Mouse (Mus musculus) hematopoietic stem cell, adult 5-6 weeks (primary cell): ENCODE results near the gene 6430550D23Rik. TPM values are rescaled to one million over a fixed set of nuclear protein-coding genes. Genes with fewer than 3 reads are reported as not detected.

Experiments used
- ATAC-seq, 2 experiments: fragments of 125-278 bp in 1 of 2; replicated peaks in 1 of 2; 2 replicates each; pipeline ENCODE4 v1.8.0; 2016 to 2017; ENCODE audit warnings: inconsistent platforms in 2 of 2, mild to moderate bottlenecking in 2 of 2, moderate number of reproducible peaks in 2 of 2, low read depth in 1 of 2, moderate TSS enrichment in 1 of 2; ENCODE audit not compliant: low FRiP score in 2 of 2, poor library complexity in 2 of 2, severe bottlenecking in 2 of 2, insufficient read depth in 1 of 2, low TSS enrichment in 1 of 2
- total RNA-seq: library from RNA; stranded (forward); fragments of 172-1452, 232-1000 nt; gene quantifications from 2 replicates; pipeline ENCODE4 v1.2.3, GENCODE M21; 2017

Gene 6430550D23Rik
- total RNA-seq, 1 experiment from 2014 or later = 0.69 TPM

DNA sequence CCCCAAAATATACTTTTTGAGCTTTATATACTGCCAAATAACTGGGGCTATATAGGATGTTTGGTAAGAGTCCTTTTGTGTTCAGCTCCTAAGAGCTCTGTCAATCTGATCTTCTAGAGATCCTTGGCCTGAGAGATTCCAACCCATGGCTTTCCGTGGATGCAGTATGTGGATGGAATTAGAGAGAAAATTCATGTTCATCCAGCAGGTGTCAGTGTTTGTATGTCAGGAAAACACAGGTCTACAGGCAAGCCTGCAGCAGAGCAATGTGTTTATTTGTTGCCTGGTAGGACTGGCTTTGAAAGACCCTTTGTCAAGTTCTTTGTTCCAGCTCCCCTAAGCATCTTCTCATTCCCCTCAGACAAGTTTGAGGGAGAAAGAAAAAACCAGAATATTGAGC is 44.8 kb downstream of the 6430550D23Rik start:
- ATAC-seq = 0 out of 4 replicates have a peak, but pooled peaks of 1 of the 2 experiments have one; percentile 12

- no peak for ATAC-seq
Observed at GRCm38 (mm10) chr2:155961862-155962261, 45.9 kb downstream of the 6430550D23Rik start.

DNA sequence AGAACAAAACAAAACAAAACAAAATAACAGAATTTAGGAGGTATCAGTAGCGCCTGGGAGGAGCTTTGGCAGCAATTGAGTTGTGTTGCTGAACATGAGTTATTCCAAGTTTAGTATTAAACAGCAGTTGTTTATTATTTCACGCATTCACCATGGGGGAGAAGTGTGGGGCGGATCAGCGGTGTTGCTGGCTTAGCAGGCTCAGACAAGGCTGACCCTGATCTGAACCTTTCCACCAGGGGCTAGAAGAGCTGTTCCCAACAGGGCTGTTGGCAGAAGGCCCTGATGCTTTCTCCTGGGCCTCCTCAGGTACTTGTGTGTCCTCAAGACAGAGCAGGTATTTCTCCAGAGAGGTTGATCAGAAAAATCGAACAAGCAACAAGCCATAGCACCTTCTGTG is 47.8 kb downstream of the 6430550D23Rik start:
- ATAC-seq = no peak

DNA sequence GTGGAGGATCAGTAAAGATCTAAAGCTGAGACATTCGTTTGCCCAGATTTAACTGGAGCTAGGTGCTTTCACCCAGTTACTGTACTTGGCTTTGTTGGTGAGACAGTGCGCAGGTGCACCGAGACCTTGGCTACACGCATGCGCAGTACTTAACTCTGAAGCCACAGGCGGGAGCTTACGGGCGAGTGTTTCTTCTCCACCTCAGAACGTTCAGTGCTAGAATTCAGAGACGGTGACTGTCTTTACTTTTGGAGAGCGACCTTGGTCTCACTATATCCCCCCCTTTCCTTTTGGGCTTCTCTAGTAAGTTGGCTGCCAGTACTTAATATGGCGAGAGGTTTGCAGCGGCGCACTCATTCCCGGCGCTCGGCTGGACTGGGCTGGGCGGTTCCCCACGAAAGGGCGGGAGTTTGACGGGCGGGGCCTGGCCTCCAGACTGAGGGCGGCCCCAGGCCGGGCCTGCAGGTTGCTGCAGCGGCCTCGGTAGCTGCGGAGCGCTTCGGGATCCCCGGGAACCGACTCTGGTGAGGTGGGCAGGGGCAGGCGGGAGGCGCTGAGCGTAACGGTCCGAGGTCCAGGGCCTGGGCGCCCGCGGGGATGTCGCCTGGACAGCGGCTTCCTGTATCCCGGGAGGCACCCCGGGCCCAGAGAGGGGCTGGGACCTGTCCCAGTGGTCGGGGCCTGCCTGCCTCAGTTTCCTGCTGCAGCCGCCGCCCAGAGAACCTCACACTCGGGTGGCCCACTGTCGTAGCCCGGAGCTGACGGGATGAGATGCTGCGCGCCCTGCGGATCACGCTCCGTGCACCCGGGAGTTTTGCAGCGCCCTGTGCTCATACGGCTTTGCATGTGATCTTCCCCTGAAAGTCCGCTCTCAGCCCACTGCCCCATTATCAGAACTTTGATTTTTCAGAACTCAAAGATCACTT is 51.4 kb downstream of the 6430550D23Rik start, which contains the start of gene Cep250:
Gene Cep250, plus strand, starts transcription at position 325 of the 926 bp plus-strand sequence.
- peak; percentile 92 to 97 for ATAC-seq

DNA sequence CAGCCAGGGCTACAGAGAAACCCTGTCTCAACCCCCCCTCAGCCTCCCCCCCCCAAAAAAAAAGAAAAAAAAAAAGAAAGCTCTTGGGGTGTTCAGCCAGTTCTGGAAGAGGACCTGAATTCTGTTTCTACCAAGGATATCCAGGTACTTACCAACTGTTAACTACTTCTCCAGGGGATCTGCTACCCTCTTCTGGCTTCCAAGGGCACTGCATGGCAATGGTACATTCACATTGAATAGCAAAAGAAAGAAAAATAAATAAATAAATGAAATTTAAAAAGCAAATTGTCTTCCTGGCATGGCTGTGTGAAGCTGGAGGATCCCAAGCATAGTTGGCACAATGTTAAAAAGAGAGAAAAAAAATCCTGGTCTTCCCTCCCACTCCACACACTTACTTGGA is 55.8 kb downstream of the 6430550D23Rik start:
- 0 out of 4 replicates have a peak, but pooled peaks of 1 of the 2 experiments have one; percentile 46 for ATAC-seq

- no peak for ATAC-seq
Observed at GRCm38 (mm10) chr2:155949362-155949761, 58.4 kb downstream of the 6430550D23Rik start.

DNA sequence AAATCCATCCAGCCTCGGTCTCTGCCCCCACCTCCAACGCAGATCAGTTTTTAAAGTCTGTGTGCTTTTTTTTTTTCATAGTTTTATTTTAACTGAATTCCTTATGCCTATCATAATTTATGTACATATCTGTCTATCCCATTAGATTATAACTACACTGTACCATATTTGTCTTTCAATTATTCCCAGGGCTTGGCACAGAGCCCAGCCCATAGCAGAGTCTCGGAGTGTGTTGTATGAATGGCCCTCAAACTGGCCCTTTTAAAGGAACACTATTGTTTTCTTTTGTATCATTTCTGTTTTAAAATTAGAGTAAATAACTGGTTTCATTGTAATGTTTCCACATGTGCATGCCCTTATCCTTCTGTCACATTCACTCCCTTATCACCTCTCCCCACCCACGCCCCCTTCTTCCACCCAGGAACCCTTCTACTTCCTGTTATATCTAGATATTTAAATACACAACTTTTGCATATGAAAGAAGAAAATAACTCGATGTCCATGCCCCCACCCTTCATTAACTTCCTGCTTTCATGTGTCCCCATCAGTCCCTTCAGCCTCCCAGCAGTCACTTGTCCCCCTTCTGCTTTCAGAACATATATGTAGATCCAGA is 60.3 kb downstream of the 6430550D23Rik start:
- no peak for ATAC-seq

GRCm38 (mm10) chr2:155946499-155946898 is 61.3 kb downstream of the 6430550D23Rik start:
- ATAC-seq = no peak

- ATAC-seq = peak; percentile 56 to 70; a peak in 3 of 4 replicates
Observed at GRCm38 (mm10) chr2:155946069-155946468, 61.7 kb downstream of the 6430550D23Rik start.

DNA sequence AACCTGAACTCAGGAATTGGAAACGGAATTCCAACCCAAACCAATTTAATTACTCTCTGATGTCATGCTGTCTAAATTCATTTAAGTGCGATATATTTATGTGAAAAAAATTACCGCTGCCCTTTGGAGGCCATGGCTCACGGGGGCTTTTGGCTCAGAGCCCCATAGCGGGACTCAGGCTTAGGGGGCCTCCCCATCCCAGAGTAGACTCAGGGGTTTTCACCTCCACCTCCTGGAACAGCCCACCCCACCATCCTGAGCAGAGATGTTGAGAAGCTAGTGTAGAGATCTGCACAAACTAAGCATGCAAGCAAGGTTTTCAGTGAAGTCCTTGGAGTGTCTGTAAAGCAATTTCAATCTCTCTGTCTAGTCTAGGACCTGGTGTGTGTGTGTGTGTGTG is 62.2 kb downstream of the 6430550D23Rik start:
- no peak for ATAC-seq

- no peak for ATAC-seq
Observed at GRCm38 (mm10) chr2:155945124-155945523, 62.7 kb downstream of the 6430550D23Rik start, which contains the start of gene Gdf5. Gdf5 (minus strand) TSS chr2:155945367.

DNA sequence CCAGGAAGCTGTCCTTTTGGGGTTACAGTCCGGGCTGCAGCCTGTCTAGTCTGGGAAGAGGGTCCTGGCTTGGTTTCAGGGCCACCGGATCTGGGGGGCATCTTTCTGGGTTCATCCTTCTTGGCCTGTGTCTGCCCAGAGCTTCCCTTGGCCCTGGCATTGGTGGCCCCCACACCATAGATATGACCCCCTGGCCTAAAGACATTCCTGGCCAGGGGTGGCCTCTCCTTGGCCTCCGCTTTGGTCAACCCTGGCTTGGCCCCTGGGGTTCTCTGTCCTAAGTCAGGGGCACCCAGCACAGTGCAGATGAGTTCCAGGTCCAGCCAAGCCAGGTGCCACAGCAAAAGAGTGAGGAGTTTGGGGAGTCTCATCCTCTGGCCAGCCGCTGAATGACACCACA is 63.1 kb downstream of the 6430550D23Rik start:
- no peak for ATAC-seq

DNA sequence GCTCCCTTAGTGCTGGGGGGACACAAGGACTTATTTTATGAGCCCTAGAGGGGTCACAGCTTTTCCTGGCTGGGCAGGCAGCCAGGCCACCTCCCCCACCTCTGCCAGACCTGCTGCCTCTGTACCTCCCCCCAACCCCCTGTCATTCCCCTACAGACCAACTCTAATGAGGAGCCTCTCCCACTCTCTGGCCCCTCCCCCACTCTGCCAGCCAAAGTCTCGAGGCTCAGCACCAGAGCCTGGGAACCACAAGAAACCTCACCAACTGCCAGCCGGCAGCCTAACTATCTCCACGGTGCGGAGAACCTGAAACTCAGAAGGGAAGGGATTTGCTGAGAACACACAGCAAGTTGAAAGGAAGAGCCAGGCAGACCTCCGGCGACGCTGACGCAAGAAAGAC is 64.3 kb downstream of the 6430550D23Rik start:
- no peak for ATAC-seq

GRCm38 (mm10) chr2:155941697-155942442 is 65.9 kb downstream of the 6430550D23Rik start:
- ATAC-seq = no peak

DNA sequence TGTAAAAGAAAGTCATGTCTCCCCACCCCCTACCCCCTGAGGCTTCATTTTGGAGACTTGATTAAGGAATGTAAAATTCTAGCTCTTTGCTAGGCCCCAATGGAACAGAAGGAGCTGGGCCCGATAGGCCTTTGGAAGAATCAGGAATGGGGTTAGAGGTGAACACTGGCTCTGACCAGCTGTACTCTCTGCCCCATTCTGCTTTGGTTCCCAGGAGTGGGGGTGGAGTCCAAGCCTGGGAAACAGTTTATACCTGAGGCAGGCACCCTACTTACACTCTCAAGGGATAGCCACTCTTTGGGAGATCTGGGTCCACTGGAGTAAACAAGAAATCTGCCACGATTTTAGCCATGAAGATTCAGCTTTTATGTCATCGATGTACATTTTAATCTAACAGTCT is 67.1 kb downstream of the 6430550D23Rik start, which contains the start of gene Gm15557:
Gene Gm15557, plus strand, starts transcription at position 48 of the 400 bp plus-strand sequence.
- no peak for ATAC-seq

DNA sequence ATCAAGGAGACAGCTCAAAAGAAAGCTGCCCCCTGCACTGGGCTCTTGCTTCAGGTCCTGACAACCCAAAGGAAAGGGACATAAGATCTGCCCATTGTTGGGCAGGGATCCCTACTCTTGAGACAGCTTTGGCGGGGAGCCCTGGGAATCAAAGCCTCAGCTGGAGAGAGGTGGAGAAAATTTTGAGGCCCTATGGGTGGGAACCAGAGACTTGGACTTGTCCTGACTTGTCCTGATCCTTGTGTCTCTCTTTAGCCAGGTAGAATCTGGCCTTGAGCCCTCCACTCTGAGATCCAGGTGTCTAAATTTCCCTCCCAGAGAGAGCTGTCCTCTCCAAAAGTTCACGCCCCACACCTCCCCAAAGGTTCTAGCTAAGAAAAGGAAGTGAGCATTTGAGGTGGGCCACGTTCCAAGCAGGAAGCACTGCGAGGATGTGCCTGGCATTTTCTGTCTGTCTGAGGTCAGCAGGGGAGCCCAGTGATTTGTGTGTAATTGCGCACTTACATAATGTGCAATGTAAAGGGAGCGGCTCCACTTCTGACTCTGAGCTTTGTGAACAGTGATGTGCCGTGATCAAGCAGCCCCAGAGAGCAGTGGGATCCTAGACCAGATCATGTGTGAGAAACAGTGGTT is 67.8 kb downstream of the 6430550D23Rik start:
- ATAC-seq = peak; percentile 74 to 82; a peak in 3 of 4 replicates
